Mouse (Mus musculus) right cerebral cortex, adult 18-20 months (tissue): ENCODE measurements around the gene Phf13.
A peak's percentile ranks its signal among the peaks of the same experiment; 100 is the strongest.
"Not testable (repeated sequence)": the region's sequence is repeated elsewhere in the genome, so short reads cannot be mapped to it uniquely, and the experiment has no call there.

Experiments used
- DNase-seq: peaks from one replicate; pipeline ENCODE4 v3.0.0; 2022; ENCODE audit warnings: mixed read lengths

Phf13 gene

GRCm38 (mm10) chr4:151996173-151996950 lies at the start of gene Phf13:
Gene Phf13, minus strand, starts transcription at chr4:151996258.
- DNase-seq = peak; percentile 99

DNA sequence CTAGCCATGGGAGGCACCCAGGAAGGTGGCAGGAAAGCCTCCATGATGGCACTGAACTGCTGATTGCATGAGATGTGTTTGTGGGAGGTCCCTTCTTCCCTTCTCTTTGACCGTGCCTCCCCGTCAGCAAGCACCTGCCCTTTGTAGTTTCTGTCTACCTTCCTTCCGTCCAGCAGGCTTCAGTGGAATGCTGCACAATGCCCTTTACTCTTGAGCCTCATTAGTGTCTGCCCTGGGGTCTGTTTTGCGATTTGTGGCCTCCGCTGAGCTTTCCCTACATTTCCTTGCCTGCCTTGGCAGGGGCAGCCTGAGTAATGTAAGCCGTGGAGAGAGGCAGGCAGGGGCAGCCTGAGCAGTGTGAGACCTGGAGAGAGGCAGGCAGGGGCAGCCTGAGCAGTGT lies 48.6 kb upstream of the Phf13 start:
- DNase-seq = no peak

DNA sequence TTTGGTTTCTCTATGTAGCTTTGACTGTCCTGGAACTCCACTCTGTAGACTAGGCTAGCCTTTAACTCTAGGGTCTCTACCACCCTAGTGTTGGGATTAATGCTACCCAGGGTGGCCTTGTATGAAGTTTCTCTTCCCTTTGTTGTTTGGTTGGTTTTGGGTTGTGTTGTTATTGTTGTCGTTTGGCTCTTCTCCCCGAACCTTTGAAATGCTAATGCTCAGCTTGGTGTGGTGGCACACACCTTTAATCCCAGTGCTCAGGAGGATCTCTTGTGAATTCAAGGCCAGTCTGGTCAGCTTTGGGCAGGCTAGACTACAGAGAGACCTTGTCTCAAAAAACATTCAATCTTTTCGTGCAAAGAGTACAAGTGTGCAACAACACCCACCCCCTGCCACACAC lies 47.1 kb upstream of the Phf13 start:
- no peak for DNase-seq

DNA sequence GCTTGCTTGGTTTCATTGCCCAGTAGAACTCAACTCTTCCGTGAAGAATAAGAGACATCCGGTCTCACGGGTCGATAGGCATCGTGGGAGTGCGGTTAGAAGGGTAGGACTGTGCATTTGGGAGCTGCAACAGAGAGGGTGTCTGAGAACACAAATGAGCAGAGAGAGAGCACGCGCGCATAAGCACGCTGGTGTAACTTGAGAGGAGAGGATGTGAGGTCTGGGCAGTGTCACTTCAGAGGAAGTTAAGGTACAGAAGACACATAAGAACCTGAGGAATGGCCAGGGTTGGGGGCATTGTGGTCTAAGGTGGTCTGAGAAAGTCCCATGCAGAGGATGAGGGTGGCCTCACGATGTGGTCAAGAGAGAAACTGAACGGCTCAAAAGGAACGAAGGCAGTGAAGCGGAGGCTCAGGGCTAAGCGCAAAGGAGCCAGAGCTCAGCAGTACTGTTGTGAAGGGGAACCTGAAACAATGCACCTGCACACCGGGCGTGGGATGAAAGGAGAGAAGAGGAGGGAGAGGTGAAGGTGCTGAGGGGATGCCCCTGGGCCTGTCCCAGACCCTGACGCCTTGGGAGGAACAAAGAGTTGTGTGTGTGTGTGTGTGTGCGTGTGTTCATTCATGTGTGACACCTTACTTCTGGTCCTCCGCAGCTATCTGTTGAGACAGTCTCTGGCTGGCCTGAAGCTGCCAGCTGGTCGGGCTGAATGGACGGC lies 46.0 kb upstream of the Phf13 start:
- no peak for DNase-seq

DNA sequence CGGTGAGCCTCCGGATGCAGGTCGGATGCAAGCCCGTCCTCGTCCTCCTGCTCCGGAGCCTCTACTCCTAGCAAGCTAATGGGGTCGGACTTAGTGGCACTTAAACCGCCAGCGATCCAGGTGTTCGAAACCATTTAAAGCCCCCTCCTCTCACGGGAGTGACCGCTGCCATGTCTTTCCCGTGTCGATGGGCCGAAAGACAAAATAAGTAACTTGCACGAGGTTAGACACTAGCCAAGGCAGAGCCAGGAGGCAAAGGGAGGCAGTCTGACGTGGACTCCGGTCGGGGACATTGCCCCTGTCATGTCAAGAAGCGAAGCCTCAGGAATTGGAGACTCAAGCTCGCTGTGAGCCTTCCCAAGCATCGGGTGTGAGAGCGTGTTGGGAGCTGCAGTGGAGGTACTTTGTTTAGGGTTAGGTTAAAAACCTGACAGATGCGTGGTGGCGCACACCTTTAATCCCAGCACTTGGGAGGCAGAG lies 43.8 kb upstream of the Phf13 start:
- no peak for DNase-seq

DNA sequence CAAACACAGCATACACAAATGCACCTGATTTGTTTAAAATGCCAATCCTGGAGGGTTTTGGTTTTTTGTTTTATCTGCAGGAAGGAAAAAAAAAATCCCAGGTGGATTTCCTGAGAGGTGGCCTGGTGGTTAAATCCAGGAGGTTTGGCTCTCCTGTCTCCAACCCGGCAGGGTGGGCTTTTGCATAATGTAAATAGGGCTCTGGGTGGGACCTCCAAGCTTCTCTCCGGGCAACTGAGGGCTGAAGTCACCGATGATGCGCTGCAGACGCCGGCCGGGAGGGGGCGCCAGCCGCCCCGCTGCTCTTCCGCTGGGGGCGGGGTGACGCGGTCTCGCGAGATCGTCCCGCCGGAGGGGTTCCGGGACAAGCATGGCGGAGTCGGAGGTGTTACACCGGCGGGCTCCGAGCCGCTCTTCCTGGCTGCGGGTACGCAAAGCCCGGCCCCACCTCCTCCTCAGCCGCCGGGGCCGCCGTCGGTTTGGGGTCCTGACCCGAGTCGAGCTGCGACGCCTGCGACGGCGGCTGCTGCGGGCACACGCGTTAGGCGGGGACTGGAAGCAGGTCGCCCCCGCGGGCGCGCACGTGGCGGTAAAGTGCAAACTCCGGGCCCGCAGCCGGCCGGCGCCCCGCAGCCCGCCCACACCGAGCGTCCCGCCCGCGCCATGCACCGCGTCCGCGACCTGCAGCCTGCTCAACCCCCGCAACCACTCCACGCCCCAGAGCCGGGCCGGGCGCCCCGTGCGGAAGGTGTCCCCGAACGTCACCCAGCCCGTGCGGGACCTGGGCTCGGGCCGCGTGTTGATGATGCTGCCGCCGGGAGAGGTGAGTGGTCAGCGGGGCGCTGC lies 43.1 kb upstream of the Phf13 start, which contains the start of gene Nol9:
Gene Nol9, plus strand, starts transcription at position 337 of the 846 bp plus-strand sequence.
- DNase-seq = peak; percentile 93

GRCm38 (mm10) chr4:152038225-152038984 lies 42.3 kb upstream of the Phf13 start, which contains the start of gene Tas1r1:
Gene Tas1r1, minus strand, starts transcription at chr4:152038568.
- no peak for DNase-seq

- not testable (repeated sequence) for DNase-seq
These were observed 40.4 kb upstream of the Phf13 start for GRCm38 (mm10) chr4:152036464-152036863.

GRCm38 (mm10) chr4:152032922-152033321 lies 36.9 kb upstream of the Phf13 start:
- DNase-seq = no peak

- no peak for DNase-seq
These were observed 33.9 kb upstream of the Phf13 start for GRCm38 (mm10) chr4:152029997-152030396.

DNA sequence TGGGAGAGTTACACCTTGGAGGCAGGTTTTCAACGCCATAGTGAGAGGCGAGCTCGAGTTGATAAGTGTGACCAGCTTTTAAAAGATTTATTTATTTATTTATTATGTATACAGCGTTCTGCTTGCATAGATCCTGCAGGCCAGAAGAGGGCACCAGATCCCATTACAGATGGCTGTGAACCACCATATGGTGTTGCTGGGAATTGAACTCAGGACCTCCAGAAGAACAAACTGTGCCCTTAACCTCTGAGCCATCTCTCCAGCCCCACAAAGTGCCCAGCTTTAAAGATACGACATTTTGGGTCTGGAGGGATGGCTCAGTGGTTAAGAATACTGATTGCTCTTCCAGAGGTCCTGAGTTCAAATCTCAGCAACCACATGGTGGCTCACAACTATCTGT lies 33.0 kb upstream of the Phf13 start:
- no peak for DNase-seq

- DNase-seq = no peak
These were observed 32.4 kb upstream of the Phf13 start for GRCm38 (mm10) chr4:152028456-152028855.

DNA sequence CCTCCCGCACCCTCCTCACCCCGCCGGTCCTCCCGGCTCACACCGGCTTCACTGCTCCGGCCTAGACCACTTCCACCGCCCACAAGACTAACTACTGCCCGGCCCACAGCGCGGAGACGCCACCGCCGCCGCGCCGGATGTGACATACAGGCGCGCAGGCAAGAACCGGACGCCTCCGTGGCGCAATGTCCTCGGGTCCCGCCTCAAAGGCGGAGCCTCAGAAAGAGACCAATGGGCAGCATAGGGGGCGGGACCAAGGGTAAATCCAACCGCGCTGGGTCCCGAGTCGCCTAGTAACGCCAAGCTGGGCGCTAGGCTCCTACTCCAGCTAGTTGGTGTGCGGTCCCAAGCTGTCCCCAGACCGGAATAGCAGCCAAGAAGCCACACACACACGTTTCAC lies 31.5 kb upstream of the Phf13 start, which contains the start of gene Zbtb48:
Gene Zbtb48, minus strand, starts transcription at position 148 of the 400 bp plus-strand sequence.
- DNase-seq = peak; percentile 98

DNA sequence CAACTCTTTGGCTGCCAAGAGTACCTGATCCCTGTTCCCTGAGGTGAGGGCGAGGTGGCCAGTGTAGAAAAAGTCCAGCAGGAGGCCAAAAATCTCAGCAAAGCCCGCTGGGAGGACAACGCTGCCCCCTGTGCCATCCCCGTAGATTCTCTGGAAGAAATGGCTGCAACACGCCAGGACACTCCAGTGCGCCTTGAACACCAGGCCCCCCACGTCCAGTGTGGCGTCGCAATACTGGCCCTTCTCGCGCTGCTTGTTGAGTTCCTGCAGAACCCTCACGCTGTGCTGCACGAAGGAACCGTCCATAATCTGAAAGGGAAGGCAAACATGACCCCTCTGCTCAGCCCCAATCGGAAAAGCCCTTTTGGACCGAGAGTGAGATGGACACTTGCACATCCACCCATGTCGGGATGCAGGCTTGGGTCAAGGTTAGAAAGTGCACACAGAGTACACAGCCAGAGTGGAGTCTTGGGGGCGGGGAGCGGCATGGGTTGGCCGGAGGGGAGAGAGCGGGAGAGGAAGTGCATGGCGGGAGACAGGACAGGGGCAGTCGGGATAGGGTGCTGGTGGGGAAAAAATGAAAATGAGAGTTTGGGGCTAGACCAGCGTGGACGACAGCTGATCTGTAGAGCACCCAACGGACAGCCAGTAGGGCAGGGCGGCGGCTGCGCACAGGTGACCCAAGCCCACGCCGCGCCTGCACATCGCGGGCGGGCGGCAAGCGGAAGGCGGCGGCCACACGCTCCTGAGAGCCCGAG lies 30.9 kb upstream of the Phf13 start:
- DNase-seq = no peak

DNA sequence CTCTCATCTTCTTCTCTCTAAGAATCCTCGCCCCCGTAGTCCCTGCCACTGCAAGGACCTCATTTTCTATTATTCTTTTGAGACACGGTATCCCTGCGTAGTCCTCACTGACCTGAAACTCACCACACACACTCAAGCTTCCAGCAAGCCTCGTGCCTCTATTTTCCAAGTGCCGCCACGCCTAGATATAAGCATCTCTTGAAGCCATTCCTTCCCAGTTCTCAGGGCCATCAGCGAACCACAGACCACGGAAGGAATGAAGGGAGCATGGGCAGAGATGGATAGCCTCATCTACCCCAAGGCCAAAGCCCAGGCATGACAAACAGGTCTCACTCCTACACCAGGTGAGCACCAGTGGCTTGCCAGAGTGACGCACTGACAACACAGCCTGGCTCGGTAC lies 28.5 kb upstream of the Phf13 start:
- no peak for DNase-seq

- peak; percentile 37 for DNase-seq
These were observed 26.4 kb upstream of the Phf13 start for GRCm38 (mm10) chr4:152022506-152022905.

GRCm38 (mm10) chr4:152021568-152022097 lies 25.6 kb upstream of the Phf13 start:
- DNase-seq = no peak

GRCm38 (mm10) chr4:152020024-152020423 lies 24.0 kb upstream of the Phf13 start:
- no peak for DNase-seq

DNA sequence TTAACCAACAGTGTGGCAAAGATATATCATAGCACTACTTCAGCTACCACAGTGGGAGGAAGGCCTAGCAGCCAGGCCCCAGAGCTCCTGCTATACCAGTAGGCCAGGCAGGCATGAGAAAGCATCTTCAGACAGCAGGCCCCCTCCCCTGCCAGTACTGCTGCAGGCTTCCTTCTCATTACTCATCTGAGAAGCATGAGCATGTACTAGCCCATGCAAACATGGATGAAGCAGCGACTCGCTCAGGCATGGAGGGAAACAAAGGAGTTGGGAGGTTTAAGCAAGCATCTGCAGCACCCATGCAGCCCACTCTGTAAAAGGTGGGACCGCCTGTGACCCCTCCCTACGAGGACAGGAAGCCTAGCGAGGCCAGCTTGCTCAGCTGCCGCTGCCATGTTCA lies 23.0 kb upstream of the Phf13 start:
- no peak for DNase-seq

- DNase-seq = no peak
These were observed 17.2 kb upstream of the Phf13 start for GRCm38 (mm10) chr4:152013036-152013813.
